Mouse (Mus musculus) kidney, adult 18-20 months (tissue): ENCODE results near the gene Hist1h2ab.

Source experiments
- DNase-seq: peaks from one replicate; pipeline ENCODE4 v3.0.0; 2021

Hist1h2ab gene

DNA sequence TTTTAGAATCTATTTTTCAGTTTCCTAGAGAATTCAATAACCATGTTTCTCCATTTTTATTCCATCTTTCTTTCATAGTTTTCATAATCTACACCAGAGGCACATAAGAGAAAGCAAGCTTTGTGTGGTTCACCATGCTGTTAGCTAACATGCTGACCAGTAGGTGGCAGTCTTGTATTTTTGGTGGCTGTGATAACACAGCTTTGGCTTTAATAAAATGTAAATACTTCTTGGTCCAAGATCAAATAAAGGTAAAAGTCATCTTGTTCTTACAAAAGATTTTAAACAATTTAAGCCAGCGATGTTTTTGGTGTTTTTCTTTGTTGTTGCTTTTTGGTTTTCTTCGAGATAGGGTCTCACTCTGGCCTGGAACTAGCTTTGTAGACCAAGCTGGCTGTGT lies 41.6 kb downstream of the Hist1h2ab start:
- peak; percentile 13 for DNase-seq

DNA sequence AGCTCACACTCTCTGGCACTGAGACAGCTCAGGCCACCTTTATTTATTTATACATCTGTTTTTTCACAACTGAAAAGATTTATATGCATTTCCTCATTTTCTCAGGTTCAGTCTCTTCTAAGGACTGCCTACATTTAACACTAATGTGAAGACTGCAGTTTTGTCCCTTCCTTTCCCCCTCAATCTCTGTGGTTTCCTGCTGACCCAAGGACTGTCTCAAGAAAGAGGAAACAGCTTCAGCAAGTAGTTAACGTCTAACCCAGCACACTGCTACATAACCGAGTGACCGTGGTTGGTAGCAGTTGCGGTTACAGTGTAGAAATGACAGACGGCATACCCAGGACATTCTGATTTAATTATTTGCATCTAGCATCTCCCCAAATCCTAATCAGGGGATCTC lies 48.5 kb downstream of the Hist1h2ab start:
- no peak for DNase-seq
